Mouse (Mus musculus): ENCODE data around the gene Trpm7. TPM values are rescaled to one million over a fixed set of nuclear protein-coding genes. Genes with fewer than 3 reads are reported as not detected.

Trpm7 gene
- total and polyA plus RNA-seq, 3 experiments, result 22.3 to 23.1 TPM; not detected in 1

- TF ChIP-seq USF2 (IDR thresholded peaks at IDR 0.05; ENCODE audit: borderline replicate concordance in 1 of 2, insufficient read depth in 1 of 2, low read depth in 1 of 2, low read length in 2 of 2) (no peak), USF1 (IDR thresholded peaks at IDR 0.05; ENCODE audit: low read depth, low read length) (no peak), NELFE (IDR thresholded peaks at IDR 0.05; ENCODE audit: low read depth, low read length) (no peak), HCFC1 (IDR thresholded peaks at IDR 0.05; ENCODE audit: low read depth, low read length) (no peak), KAT2A (conservative IDR thresholded peaks at IDR 0.05; ENCODE audit: low read depth, low read length) (no peak), EP300 (IDR thresholded peaks at IDR 0.05; ENCODE audit: low read depth in 1 of 2, low read length in 2 of 2) (peak; percentile 82 to 89), ZC3H11A (IDR thresholded peaks at IDR 0.05; ENCODE audit: low read depth, low read length) (no peak), CHD1 (IDR thresholded peaks at IDR 0.05; ENCODE audit: low read depth, low read length) (no peak), ZNF384 (IDR thresholded peaks at IDR 0.05; ENCODE audit: low read depth, low read length) (no peak), ZMIZ1 (IDR thresholded peaks at IDR 0.05; ENCODE audit: low read depth, low read length) (peak; percentile 38; the same call in 1 of the 2 replicates), NRF1 (IDR thresholded peaks at IDR 0.05; ENCODE audit: insufficient read depth, low read depth, low read length, poor library complexity, severe bottlenecking) (no peak), MAZ (IDR thresholded peaks at IDR 0.05; ENCODE audit: low read depth, low read length) (no peak), JUND (IDR thresholded peaks at IDR 0.05; ENCODE audit: low read depth, low read length) (no peak), TBP (IDR thresholded peaks at IDR 0.05; ENCODE audit: low read depth, low read length) (no peak), POLR2AphosphoS2 (IDR thresholded peaks at IDR 0.05; ENCODE audit: low read length) (no peak), MYB (IDR thresholded peaks at IDR 0.05; ENCODE audit: low read depth, low read length) (peak; percentile 76)
Observed at GRCm38 (mm10) chr2:126815822-126816221, 60.2 kb downstream of the Trpm7 start (continued).

GRCm38 (mm10) chr2:126801980-126802379 lies 74.0 kb downstream of the Trpm7 start:
- H3K4me3 ChIP-seq (ENCODE audit: control insufficient read depth in 1 of 2, insufficient read depth in 1 of 2, low read depth in 2 of 2, low read length in 2 of 2), result no peak overlapping the region
- DNase-seq (ENCODE audit: low read depth, low spot score), result no peak
- TF ChIP-seq ZKSCAN1 (IDR thresholded peaks at IDR 0.05; ENCODE audit: low read depth, low read length) (no peak), UBTF (IDR thresholded peaks at IDR 0.05; ENCODE audit: borderline replicate concordance, insufficient read depth, low read depth, low read length) (no peak), ZC3H11A (IDR thresholded peaks at IDR 0.05; ENCODE audit: low read depth, low read length) (no peak), ETS1 (IDR thresholded peaks at IDR 0.05; ENCODE audit: low read depth, low read length) (0 out of 2 replicates have a peak, but pooled peaks have one; percentile 21), GATA1 (IDR thresholded peaks at IDR 0.05; ENCODE audit: low read depth, low read length) (0 out of 2 replicates have a peak, but pooled peaks have one; percentile 32), SMC3 (IDR thresholded peaks at IDR 0.05; ENCODE audit: low read depth, low read length) (no peak), GABPA (IDR thresholded peaks at IDR 0.05; ENCODE audit: low read depth, low read length) (no peak), POLR2A (IDR thresholded peaks at IDR 0.05; ENCODE audit: control insufficient read depth in 1 of 2, insufficient read depth in 1 of 2, low read depth in 1 of 2, low read length in 2 of 2, poor library complexity in 1 of 2) (no peak), RAD21 (IDR thresholded peaks at IDR 0.05; ENCODE audit: low read depth, low read length) (no peak), EP300 (IDR thresholded peaks at IDR 0.05; ENCODE audit: low read depth in 1 of 2, low read length in 2 of 2) (peak in 1 of 2 experiments; percentile 43; a peak in 1 of 4 replicates), MAX (IDR thresholded peaks at IDR 0.05; ENCODE audit: low read length) (no peak), MAFK (IDR thresholded peaks at IDR 0.05; ENCODE audit: borderline replicate concordance, low read depth, low read length) (no peak), MYC (IDR thresholded peaks at IDR 0.05; ENCODE audit: low read depth, low read length) (no peak), TCF12 (IDR thresholded peaks at IDR 0.05; ENCODE audit: low read depth, low read length) (peak; percentile 61; the same call in 1 of the 2 replicates)
- no peaks in the 10 kb centered on the region for H3K27me3 ChIP-seq (ENCODE audit: control insufficient read depth in 1 of 2, insufficient read depth in 2 of 2, low read length in 2 of 2)
- H3K36me3 ChIP-seq (ENCODE audit: control insufficient read depth in 1 of 2, insufficient read depth in 2 of 2, low read length in 2 of 2), result peaks cover 2 to 19% of the 10 kb centered on the region in 2 experiments
- H3K9me3 ChIP-seq (replicated peaks; ENCODE audit: insufficient read depth, low read length), result no peaks in the 10 kb centered on the region
- H3K27ac ChIP-seq (ENCODE audit: control insufficient read depth, low read depth, low read length), result no peak overlapping the region
- H3K4me1 ChIP-seq (ENCODE audit: control insufficient read depth in 1 of 2, insufficient read depth in 2 of 2, low read length in 2 of 2), result no peaks in the 10 kb centered on the region
- no peaks in the 10 kb centered on the region for H3K79me2 ChIP-seq (ENCODE audit: control insufficient read depth, insufficient read depth, low read length, poor library complexity)
- H3K9ac ChIP-seq (ENCODE audit: control insufficient read depth, low read depth, low read length, poor library complexity, severe bottlenecking), result no peak overlapping the region

All from MEL (cell line).